Mouse (Mus musculus): ENCODE measurements around the gene Cdyl2.
A peak's percentile ranks its signal among the peaks of the same experiment; 100 is the strongest.

DNA sequence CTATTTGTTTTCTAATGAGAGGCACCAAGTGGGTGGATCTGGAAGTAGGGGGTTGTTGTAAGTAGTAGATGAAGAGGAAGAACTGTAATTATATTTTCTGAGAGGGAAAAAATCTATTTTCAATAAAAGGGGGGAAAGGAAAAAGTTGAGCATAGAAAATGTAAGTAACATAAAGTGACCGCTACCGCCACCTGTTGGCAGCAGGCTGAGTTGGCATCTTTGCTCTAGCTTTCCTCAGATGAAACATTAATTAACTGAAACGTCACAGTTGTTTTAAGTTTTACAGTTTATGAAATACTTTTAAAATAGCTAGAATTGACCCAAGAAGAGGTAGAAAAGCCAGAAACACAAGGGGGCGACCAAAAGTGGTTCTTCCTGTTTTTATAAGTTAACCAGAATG is 22.8 kb upstream of the Cdyl2 start:
- TF ChIP-seq ZC3H11A (IDR thresholded peaks at IDR 0.05; ENCODE audit: borderline replicate concordance, low read depth, low read length): no peak
- TF ChIP-seq MAFK (IDR thresholded peaks at IDR 0.05; ENCODE audit: insufficient read depth, low read depth, low read length): peak; percentile 61; the same call in 1 of the 2 replicates
